Mouse (Mus musculus): ENCODE results near the gene 1110057P08Rik. TPM values are rescaled to one million over a fixed set of nuclear protein-coding genes. Genes with fewer than 3 reads are reported as not detected.
"Not testable (repeated sequence)": the region's sequence is repeated elsewhere in the genome, so short reads cannot be mapped to it uniquely, and the experiment has no call there.

1110057P08Rik gene
- polyA plus RNA-seq (2015; fragmentation: Nextera tagmentation; extraction: Ambion mirVana) = not detected in 2 replicates

DNA sequence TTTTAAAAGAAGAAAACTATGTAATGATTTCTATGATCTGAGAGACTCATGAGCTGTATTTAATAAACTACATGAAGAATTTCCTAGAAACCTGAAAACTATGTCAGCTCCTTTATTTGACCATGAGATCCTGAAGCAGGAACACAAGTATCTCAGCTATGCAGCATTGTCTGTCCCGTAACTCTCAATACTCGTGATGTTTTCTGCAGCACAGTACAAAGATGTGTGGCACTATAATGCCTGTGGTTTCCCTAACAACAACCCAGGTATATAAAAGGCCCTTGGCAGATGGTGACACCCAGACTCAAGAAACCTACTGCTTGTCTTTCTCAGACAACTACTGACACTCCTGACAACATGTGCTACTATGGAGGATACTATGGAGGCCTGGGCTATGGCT is at the start of gene 1110057P08Rik:
1110057P08Rik (plus strand) TSS at position 301 of the 400 bp plus-strand sequence.
- Histone ChIP-seq H3K9ac (ENCODE audit: low read length) (no peak within 1 kb of the TSS), H3K4me2 (replicated peaks; ENCODE audit: low read depth) (no peak within 1 kb of the TSS), H3K27ac (replicated peaks) (no peak within 1 kb of the TSS), H3K4me1 (replicated peaks; ENCODE audit: control insufficient read depth, insufficient read depth) (no peaks in the 10 kb centered on the region), H3K27me3 (ENCODE audit: control insufficient read depth, insufficient read depth, low read length) (no peaks in the 10 kb centered on the region), H3K4me3 (ENCODE audit: low read depth, low read length) (no peak within 1 kb of the TSS), H3K36me3 (ENCODE audit: control insufficient read depth, insufficient read depth, low read length) (no peaks in the 10 kb centered on the region), H3K9me3 (ENCODE audit: control insufficient read depth, low read length) (no peaks in the 10 kb centered on the region)
- ATAC-seq (ENCODE audit: low FRiP score, low TSS enrichment) = no peak
- no peak for TF ChIP-seq EP300 (optimal IDR thresholded peaks at IDR 0.05)
- no peak for TF ChIP-seq CTCF (IDR thresholded peaks at IDR 0.05; ENCODE audit: low read depth)
- 71% methylated on average over 2 of the region's 2 CpGs for WGBS
- no peak for DNase-seq (ENCODE audit: low spot score)

GRCm38 (mm10) chr16:89140551-89140950 is 34.0 kb upstream of the 1110057P08Rik start, which contains the start of gene Gm6358:
TSS of gene Gm6358 (plus strand) at chr16:89140851.
- Histone ChIP-seq H3K27me3 (ENCODE audit: control insufficient read depth, insufficient read depth, low read length) (no peaks in the 10 kb centered on the region), H3K36me3 (ENCODE audit: control insufficient read depth, insufficient read depth, low read length) (no peaks in the 10 kb centered on the region), H3K27ac (replicated peaks) (no peak within 1 kb of the TSS), H3K9ac (ENCODE audit: low read length) (no peak within 1 kb of the TSS), H3K9me3 (ENCODE audit: control insufficient read depth, low read length) (no peaks in the 10 kb centered on the region), H3K4me2 (replicated peaks; ENCODE audit: low read depth) (no peak within 1 kb of the TSS), H3K4me3 (ENCODE audit: low read depth, low read length) (no peak within 1 kb of the TSS), H3K4me1 (replicated peaks; ENCODE audit: control insufficient read depth, insufficient read depth) (no peaks in the 10 kb centered on the region)
- 97% methylated on average over 1 of the region's 1 CpGs for WGBS
- TF ChIP-seq CTCF (IDR thresholded peaks at IDR 0.05; ENCODE audit: low read depth) (no peak), EP300 (optimal IDR thresholded peaks at IDR 0.05) (no peak)
- no peak for DNase-seq (ENCODE audit: low spot score)
- ATAC-seq (ENCODE audit: low FRiP score, low TSS enrichment) = no peak

DNA sequence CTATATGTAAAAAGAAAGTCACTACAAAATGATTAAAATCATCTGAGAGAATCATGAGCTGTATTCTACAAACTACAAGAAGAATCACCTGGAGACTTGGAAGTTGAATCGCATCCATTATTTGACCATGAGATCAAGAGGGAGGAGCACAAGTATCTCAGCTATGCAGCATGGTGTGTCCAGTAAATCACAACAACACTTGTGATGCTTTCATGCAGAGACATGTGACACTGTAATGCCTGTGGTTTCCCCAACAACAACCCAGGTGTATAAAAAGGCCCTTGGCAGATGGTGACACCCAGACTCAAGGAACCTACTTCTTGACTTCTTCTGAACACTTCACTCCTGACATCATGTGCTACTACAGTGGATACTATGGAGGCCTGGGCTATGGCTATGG is 23.7 kb upstream of the 1110057P08Rik start, which contains the start of gene Gm10061:
Gm10061 (plus strand) TSS at position 301 of the 400 bp plus-strand sequence.
- no peak for DNase-seq (ENCODE audit: low spot score)
- ATAC-seq (ENCODE audit: low FRiP score, low TSS enrichment) = no peak
- no peak within 1 kb of the TSS for H3K9ac ChIP-seq (ENCODE audit: low read length)
- 97% methylated on average over 1 of the region's 1 CpGs for WGBS
- TF ChIP-seq CTCF (IDR thresholded peaks at IDR 0.05; ENCODE audit: low read depth) (no peak), EP300 (optimal IDR thresholded peaks at IDR 0.05) (no peak)
- H3K27me3 ChIP-seq (ENCODE audit: control insufficient read depth, insufficient read depth, low read length) = no peaks in the 10 kb centered on the region
- H3K9me3 ChIP-seq (ENCODE audit: control insufficient read depth, low read length) = no peaks in the 10 kb centered on the region
- H3K4me3 ChIP-seq (ENCODE audit: low read depth, low read length) = no peak within 1 kb of the TSS
- H3K4me2 ChIP-seq (replicated peaks; ENCODE audit: low read depth) = no peak within 1 kb of the TSS
- no peaks in the 10 kb centered on the region for H3K4me1 ChIP-seq (replicated peaks; ENCODE audit: control insufficient read depth, insufficient read depth)
- H3K27ac ChIP-seq (replicated peaks) = no peak within 1 kb of the TSS
- H3K36me3 ChIP-seq (ENCODE audit: control insufficient read depth, insufficient read depth, low read length) = no peaks in the 10 kb centered on the region

GRCm38 (mm10) chr16:89157652-89158051 is 16.9 kb upstream of the 1110057P08Rik start, which contains the start of gene Gm9789:
TSS of gene Gm9789 (plus strand) at chr16:89157952.
- H3K9ac ChIP-seq (ENCODE audit: low read length) = no peak within 1 kb of the TSS
- 86% methylated on average over 4 of the region's 4 CpGs for WGBS

GRCm38 (mm10) chr16:89169190-89169589 is 5.3 kb upstream of the 1110057P08Rik start, which contains the start of gene Gm7735:
TSS of gene Gm7735 (plus strand) at chr16:89169490.
- not testable (repeated sequence) for H3K27me3 ChIP-seq (ENCODE audit: control insufficient read depth, insufficient read depth, low read length); H3K9me3 ChIP-seq (ENCODE audit: control insufficient read depth, low read length); H3K27ac ChIP-seq (replicated peaks); H3K36me3 ChIP-seq (ENCODE audit: control insufficient read depth, insufficient read depth, low read length); H3K4me2 ChIP-seq (replicated peaks; ENCODE audit: low read depth); H3K4me1 ChIP-seq (replicated peaks; ENCODE audit: control insufficient read depth, insufficient read depth); H3K4me3 ChIP-seq (ENCODE audit: low read depth, low read length); ATAC-seq (ENCODE audit: low FRiP score, low TSS enrichment); H3K9ac ChIP-seq (ENCODE audit: low read length); DNase-seq (ENCODE audit: low spot score)

More at GRCm38 (mm10) chr16:89157652-89158051, 16.9 kb upstream of the 1110057P08Rik start, which contains the start of gene Gm9789:
- no peak within 1 kb of the TSS for H3K4me2 ChIP-seq (replicated peaks; ENCODE audit: low read depth)
- no peak within 1 kb of the TSS for H3K27ac ChIP-seq (replicated peaks)
- DNase-seq (ENCODE audit: low spot score) (no peak), ATAC-seq (ENCODE audit: low FRiP score, low TSS enrichment) (no peak)
- H3K4me3 ChIP-seq (ENCODE audit: low read depth, low read length) = no peak within 1 kb of the TSS
- no peaks in the 10 kb centered on the region for H3K4me1 ChIP-seq (replicated peaks; ENCODE audit: control insufficient read depth, insufficient read depth)
- H3K36me3 ChIP-seq (ENCODE audit: control insufficient read depth, insufficient read depth, low read length) = no peaks in the 10 kb centered on the region
- no peaks in the 10 kb centered on the region for H3K27me3 ChIP-seq (ENCODE audit: control insufficient read depth, insufficient read depth, low read length)
- TF ChIP-seq EP300 (optimal IDR thresholded peaks at IDR 0.05) (no peak), CTCF (IDR thresholded peaks at IDR 0.05; ENCODE audit: low read depth) (no peak)
- no peaks in the 10 kb centered on the region for H3K9me3 ChIP-seq (ENCODE audit: control insufficient read depth, low read length)

DNA sequence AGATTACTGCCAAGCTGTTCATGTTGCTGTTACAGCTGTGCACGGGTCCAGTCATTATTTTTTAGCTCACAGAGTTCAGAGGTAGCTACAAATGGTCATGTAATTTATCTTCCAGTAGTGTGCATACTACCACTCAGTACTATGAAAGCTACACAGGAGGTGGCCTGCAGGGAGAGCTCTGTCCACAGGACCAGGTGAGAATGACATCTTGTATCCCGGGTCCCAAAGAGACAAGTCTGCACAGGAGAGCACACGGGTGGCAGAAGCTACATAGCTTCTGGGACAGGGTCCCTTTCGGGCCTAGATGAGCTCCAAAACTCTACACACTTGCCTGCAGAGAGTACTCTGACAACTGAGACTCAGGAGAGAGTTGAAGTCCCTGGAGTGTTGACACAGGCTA is 14.1 kb downstream of the 1110057P08Rik start:
- Histone ChIP-seq H3K9ac (ENCODE audit: low read length) (no peak overlapping the region), H3K4me3 (ENCODE audit: low read depth, low read length) (no peak overlapping the region), H3K9me3 (ENCODE audit: control insufficient read depth, low read length) (no peaks in the 10 kb centered on the region), H3K4me1 (replicated peaks; ENCODE audit: control insufficient read depth, insufficient read depth) (no peaks in the 10 kb centered on the region), H3K4me2 (replicated peaks; ENCODE audit: low read depth) (no peak overlapping the region), H3K27me3 (ENCODE audit: control insufficient read depth, insufficient read depth, low read length) (no peaks in the 10 kb centered on the region), H3K36me3 (ENCODE audit: control insufficient read depth, insufficient read depth, low read length) (no peaks in the 10 kb centered on the region), H3K27ac (replicated peaks) (no peak overlapping the region)
- no peak for DNase-seq (ENCODE audit: low spot score)
- no peak for ATAC-seq (ENCODE audit: low FRiP score, low TSS enrichment)
- TF ChIP-seq CTCF (IDR thresholded peaks at IDR 0.05; ENCODE audit: low read depth) = no peak
- 74% methylated on average over 4 of the region's 4 CpGs for WGBS

All from stomach, postnatal 0 days (tissue).